Mouse (Mus musculus) stomach, embryonic 15.5 days (tissue): Measurements from ENCODE around the gene Nars2. TPM values are rescaled to one million over a fixed set of nuclear protein-coding genes. Genes with fewer than 3 reads are reported as not detected.
"Not testable (repeated sequence)": the region's sequence is repeated elsewhere in the genome, so short reads cannot be mapped to it uniquely, and the experiment has no call there.

Source experiments
- ATAC-seq: fragments of 200-750 bp; cut with Nextera tagmentation; 2 replicates; pipeline ENCODE4 v1.8.0; 2017; ENCODE audit warnings: low read depth, moderate number of reproducible peaks, moderate TSS enrichment; ENCODE audit not compliant: insufficient read depth, low FRiP score
- H3K27ac ChIP-seq: fragments of 300-500 bp; sonication (generic); 2 replicates; pipeline ENCODE4 v1.5.1; 2015; ENCODE audit warnings: mild to moderate bottlenecking, inconsistent platforms
- H3K27me3 ChIP-seq: fragments of 300-500 bp; sonication (generic); replicated peaks from 2 replicates; pipeline ENCODE4 v1.6.1; 2015; ENCODE audit warnings: inconsistent platforms
- H3K36me3 ChIP-seq: fragments of 300-500 bp; sonication (generic); 2 replicates; pipeline ENCODE4 v1.6.1; 2015; ENCODE audit warnings: inconsistent platforms
- H3K4me1 ChIP-seq: fragments of 300-500 bp; sonication (generic); 2 replicates; pipeline ENCODE4 v1.6.1; 2015; ENCODE audit warnings: inconsistent platforms
- H3K4me2 ChIP-seq: fragments of 300-500 bp; sonication (generic); 2 replicates; pipeline ENCODE4 v1.6.1; 2015; ENCODE audit warnings: mild to moderate bottlenecking, inconsistent platforms
- H3K4me3 ChIP-seq: fragments of 300-500 bp; sonication (generic); replicated peaks from 2 replicates; pipeline ENCODE4 v1.5.1; 2015; ENCODE audit warnings: inconsistent platforms
- H3K9ac ChIP-seq: fragments of 300-500 bp; sonication (generic); 2 replicates; pipeline ENCODE4 v1.6.1; 2015; ENCODE audit warnings: inconsistent platforms
- H3K9me3 ChIP-seq: fragments of 300-500 bp; sonication (generic); 2 replicates; pipeline ENCODE4 v1.6.1; 2016; ENCODE audit warnings: inconsistent platforms
- WGBS: fragments of 180-500 bp; shearing (Covaris S2); methylation state at CpG from one replicate; pipeline ENCODE4 v1.1.7; 2015; 5-methylcytosine and 5-hydroxymethylcytosine counted together
- polyA plus RNA-seq: library from polyadenylated mRNA; unstranded; fragments of >200 nt; fragmentation: Nextera tagmentation; extraction: Ambion mirVana; gene quantifications from 2 replicates; pipeline ENCODE4 v1.2.1, GENCODE M21; 2015

Nars2 gene
- polyA plus RNA-seq, 1 experiment from 2014 or later, result 23.1 TPM

DNA sequence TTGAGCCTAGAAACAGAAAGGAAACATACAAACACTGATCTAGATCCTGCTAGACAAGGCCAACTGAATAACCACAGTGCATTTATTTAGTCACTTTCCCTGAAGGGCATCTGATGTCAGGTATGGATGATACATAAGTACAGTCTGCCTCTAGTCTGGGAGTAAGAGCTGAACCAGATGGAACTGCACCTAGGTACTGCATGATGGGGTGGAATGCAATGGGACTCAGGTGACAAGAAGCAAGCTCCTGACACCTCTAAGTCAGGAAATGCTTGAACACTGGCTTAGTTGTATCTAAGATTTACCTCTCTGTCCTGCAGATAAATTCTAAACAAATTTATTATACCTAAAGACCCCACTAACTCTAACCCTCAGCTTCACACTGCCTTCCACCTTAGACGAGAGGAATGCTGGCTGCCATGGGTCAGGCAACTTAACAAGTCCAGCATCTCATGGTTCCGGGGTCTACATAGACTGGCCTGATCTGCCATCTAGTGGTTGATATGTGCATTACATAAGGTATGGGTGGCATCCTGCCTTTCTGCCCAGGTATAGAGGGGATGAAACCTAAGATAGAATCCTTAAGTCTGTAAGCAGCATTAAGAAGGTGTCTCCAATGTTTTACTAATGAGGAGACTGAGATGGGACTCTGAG is 35.7 kb upstream of the Nars2 start:
- no peaks in the 10 kb centered on the region for H3K4me1 ChIP-seq

GRCm38 (mm10) chr7:96920447-96921095 is 30.7 kb upstream of the Nars2 start:
- ATAC-seq, result no peak
- Histone ChIP-seq H3K4me3 (no peak overlapping the region), H3K9me3 (no peaks in the 10 kb centered on the region), H3K27ac (no peak overlapping the region), H3K9ac (no peak overlapping the region), H3K4me1 (no peaks in the 10 kb centered on the region), H3K27me3 (no peaks in the 10 kb centered on the region), H3K4me2 (no peak overlapping the region), H3K36me3 (no peaks in the 10 kb centered on the region)
- WGBS, result 75% methylated on average over 7 of the region's 7 CpGs

More for the DNA sequence above, 35.7 kb upstream of the Nars2 start:
- Histone ChIP-seq H3K4me3 (no peak overlapping the region), H3K9ac (no peak overlapping the region), H3K36me3 (no peaks in the 10 kb centered on the region), H3K4me2 (no peak overlapping the region), H3K9me3 (no peaks in the 10 kb centered on the region), H3K27ac (no peak overlapping the region), H3K27me3 (no peaks in the 10 kb centered on the region)
- no peak; the same call in 1 of the 2 replicates for ATAC-seq
- 8% methylated on average over 2 of the region's 2 CpGs for WGBS

DNA sequence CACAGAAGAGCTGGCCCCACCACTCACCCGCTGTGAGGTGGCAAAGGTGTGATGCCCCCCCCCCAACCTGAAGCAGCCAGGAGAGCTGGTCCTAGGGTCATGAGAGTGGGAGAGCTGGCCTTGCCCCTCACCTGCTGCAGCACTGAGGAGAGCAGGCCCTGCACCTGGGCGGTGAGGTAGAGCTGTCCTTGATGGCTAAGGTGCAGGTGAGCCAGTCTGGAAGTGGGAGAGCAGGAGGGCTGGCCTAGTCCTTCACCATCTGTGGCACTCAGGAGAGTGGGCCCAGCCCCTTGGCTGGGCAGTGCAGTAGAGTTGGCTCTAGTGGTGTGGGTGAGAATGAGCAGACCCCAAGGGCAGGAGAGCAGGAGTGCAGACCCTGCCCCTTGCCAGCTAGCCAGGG is 28.4 kb upstream of the Nars2 start:
- Histone ChIP-seq H3K27me3 (no peaks in the 10 kb centered on the region), H3K4me2 (no peak overlapping the region), H3K4me1 (no peaks in the 10 kb centered on the region), H3K27ac (no peak overlapping the region), H3K9me3 (no peaks in the 10 kb centered on the region), H3K4me3 (no peak overlapping the region), H3K9ac (no peak overlapping the region), H3K36me3 (no peaks in the 10 kb centered on the region)
- 84% methylated on average over 2 of the region's 2 CpGs for WGBS
- no peak for ATAC-seq

GRCm38 (mm10) chr7:96943715-96944377 is 7.5 kb upstream of the Nars2 start:
- H3K27ac ChIP-seq, result no peak overlapping the region
- WGBS, result 67% methylated on average over 5 of the region's 5 CpGs

DNA sequence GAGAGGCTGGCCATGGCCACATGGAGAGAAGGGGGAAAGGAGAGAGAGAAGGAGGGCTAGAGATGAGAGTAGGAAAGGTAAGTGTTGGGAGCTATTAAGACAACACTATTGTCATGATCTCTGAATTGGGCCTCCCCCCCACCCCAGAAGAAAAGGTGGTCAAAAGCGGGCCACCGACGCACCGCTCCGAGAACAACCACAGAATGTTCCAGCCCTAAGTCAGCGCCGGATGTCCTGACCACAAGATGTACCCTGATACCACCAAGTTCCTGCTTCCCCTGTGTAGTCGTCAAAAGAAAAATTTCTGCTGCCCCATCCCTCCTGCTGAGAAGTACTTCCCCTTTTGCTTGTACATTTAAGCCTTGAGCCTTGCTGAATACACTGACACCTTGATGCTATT is 4.8 kb upstream of the Nars2 start:
- not testable (repeated sequence) for H3K27me3 ChIP-seq, H3K4me2 ChIP-seq, H3K9me3 ChIP-seq, H3K36me3 ChIP-seq, H3K9ac ChIP-seq, H3K27ac ChIP-seq, ATAC-seq, H3K4me3 ChIP-seq, H3K4me1 ChIP-seq
- WGBS, result 85% methylated on average over 8 of the region's 8 CpGs

More at GRCm38 (mm10) chr7:96943715-96944377, 7.5 kb upstream of the Nars2 start:
- Histone ChIP-seq H3K9me3 (no peaks in the 10 kb centered on the region), H3K36me3 (no peaks in the 10 kb centered on the region), H3K4me3 (no peak overlapping the region), H3K4me2 (no peak overlapping the region), H3K27me3 (no peaks in the 10 kb centered on the region), H3K4me1 (no peaks in the 10 kb centered on the region), H3K9ac (no peak overlapping the region)
- ATAC-seq, result no peak

DNA sequence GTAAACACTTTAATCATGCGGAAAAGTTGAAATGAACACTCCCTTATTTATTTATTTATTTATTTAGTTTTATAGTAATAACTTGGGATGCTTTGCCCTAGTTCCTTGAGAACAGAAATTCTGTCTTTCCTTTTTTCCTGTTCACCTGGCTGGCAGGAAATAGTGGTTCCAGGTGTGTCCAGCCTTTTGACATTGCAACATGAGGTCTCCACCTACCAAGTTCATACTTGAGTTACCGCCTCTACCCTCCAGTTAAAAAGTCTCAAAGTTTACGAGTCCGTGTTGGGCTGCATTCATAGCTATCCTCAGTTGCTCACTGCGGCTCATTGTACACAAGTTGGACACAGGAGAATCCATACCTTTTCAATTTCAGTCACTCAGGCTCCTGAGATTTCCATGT is 789 bp downstream of the Nars2 start:
- no peaks in the 10 kb centered on the region for H3K36me3 ChIP-seq
- WGBS, result 27% methylated on average over 5 of the region's 5 CpGs
- peak overlapping the region; percentile 74 for H3K4me2 ChIP-seq
- H3K4me1 ChIP-seq, result peaks cover 5% of the 10 kb centered on the region; the same call in 1 of the 2 replicates
- peak overlapping the region; percentile 86 for H3K4me3 ChIP-seq
- no peak overlapping the region for H3K27ac ChIP-seq
- no peaks in the 10 kb centered on the region for H3K27me3 ChIP-seq
- no peak overlapping the region; the same call in 1 of the 2 replicates for H3K9ac ChIP-seq
- no peak for ATAC-seq
- H3K9me3 ChIP-seq, result no peaks in the 10 kb centered on the region

DNA sequence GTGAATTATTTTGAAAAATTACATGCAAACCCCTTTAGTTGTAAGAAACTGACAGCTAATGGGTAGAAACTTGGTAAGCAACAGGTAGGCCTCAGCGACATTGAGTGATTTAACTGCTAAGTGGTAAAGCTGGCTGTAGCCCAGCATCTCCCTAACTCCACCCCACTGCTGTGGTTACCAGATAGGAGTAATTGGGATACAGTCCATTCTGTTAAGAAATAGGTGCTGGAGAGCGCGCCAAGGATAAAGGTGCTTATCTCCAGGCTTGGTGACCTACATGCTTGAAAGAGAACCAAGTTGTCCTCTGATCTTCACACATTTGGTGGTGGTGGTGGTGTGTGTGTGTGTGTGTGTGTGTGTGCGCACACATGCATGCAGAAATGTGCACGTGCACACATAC is 7.9 kb downstream of the Nars2 start:
- no peak overlapping the region for H3K9ac ChIP-seq
- no peak overlapping the region for H3K4me3 ChIP-seq
- no peak overlapping the region for H3K4me2 ChIP-seq
- H3K36me3 ChIP-seq, result peaks cover 7% of the 10 kb centered on the region
- WGBS, result 93% methylated on average over 5 of the region's 5 CpGs
- no peaks in the 10 kb centered on the region for H3K27me3 ChIP-seq
- no peak overlapping the region for H3K27ac ChIP-seq
- peak; percentile 80; the same call in 1 of the 2 replicates for ATAC-seq
- H3K4me1 ChIP-seq, result no peaks in the 10 kb centered on the region
- H3K9me3 ChIP-seq, result no peaks in the 10 kb centered on the region

DNA sequence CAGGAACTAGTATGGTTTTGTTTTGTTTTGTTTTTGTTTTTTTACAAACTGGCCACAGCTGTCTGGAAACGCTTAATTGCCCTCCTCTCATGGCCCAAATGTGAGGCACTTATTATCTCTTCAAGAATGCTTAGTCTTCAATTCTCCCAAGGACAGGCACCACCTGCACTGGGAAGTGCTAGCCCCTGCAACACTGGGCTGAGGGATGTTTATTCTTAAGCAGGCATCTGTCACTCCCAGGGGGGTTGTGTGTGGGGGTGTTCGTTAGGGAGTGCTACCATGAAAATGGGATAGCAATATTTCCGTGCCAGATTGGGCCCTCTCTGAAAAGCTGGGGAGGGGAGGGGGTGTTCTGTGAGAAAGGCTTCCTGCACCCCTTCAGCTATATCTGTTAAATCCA is 15.9 kb downstream of the Nars2 start:
- Histone ChIP-seq H3K4me3 (no peak overlapping the region), H3K27ac (no peak overlapping the region), H3K36me3 (no peaks in the 10 kb centered on the region), H3K4me1 (peaks cover 4% of the 10 kb centered on the region; the same call in 1 of the 2 replicates), H3K4me2 (no peak overlapping the region), H3K9me3 (no peaks in the 10 kb centered on the region), H3K27me3 (no peaks in the 10 kb centered on the region), H3K9ac (no peak overlapping the region)
- ATAC-seq, result no peak
- 37% methylated on average over 3 of the region's 3 CpGs for WGBS

- ATAC-seq, result no peak
- no peak overlapping the region for H3K27ac ChIP-seq
- H3K27me3 ChIP-seq, result no peaks in the 10 kb centered on the region
- no peak overlapping the region for H3K4me3 ChIP-seq
- no peak overlapping the region for H3K9ac ChIP-seq
- 11% methylated on average over 1 of the region's 1 CpGs for WGBS
- no peaks in the 10 kb centered on the region for H3K36me3 ChIP-seq
- no peaks in the 10 kb centered on the region for H3K9me3 ChIP-seq
- H3K4me2 ChIP-seq, result no peak overlapping the region
- H3K4me1 ChIP-seq, result peaks cover 4% of the 10 kb centered on the region; the same call in 1 of the 2 replicates
Observed at GRCm38 (mm10) chr7:96970359-96970758, 19.1 kb downstream of the Nars2 start.

- no peak overlapping the region for H3K27ac ChIP-seq
- no peaks in the 10 kb centered on the region for H3K36me3 ChIP-seq
- no peak for ATAC-seq
- H3K4me2 ChIP-seq, result no peak overlapping the region
- no peak overlapping the region for H3K9ac ChIP-seq
- no peaks in the 10 kb centered on the region for H3K9me3 ChIP-seq
- no peak overlapping the region for H3K4me3 ChIP-seq
- H3K27me3 ChIP-seq, result no peaks in the 10 kb centered on the region
- peaks cover 4% of the 10 kb centered on the region; the same call in 1 of the 2 replicates for H3K4me1 ChIP-seq
- WGBS, result 58% methylated on average over 21 of the region's 21 CpGs
Observed at GRCm38 (mm10) chr7:96971027-96971996, 20.0 kb downstream of the Nars2 start.

DNA sequence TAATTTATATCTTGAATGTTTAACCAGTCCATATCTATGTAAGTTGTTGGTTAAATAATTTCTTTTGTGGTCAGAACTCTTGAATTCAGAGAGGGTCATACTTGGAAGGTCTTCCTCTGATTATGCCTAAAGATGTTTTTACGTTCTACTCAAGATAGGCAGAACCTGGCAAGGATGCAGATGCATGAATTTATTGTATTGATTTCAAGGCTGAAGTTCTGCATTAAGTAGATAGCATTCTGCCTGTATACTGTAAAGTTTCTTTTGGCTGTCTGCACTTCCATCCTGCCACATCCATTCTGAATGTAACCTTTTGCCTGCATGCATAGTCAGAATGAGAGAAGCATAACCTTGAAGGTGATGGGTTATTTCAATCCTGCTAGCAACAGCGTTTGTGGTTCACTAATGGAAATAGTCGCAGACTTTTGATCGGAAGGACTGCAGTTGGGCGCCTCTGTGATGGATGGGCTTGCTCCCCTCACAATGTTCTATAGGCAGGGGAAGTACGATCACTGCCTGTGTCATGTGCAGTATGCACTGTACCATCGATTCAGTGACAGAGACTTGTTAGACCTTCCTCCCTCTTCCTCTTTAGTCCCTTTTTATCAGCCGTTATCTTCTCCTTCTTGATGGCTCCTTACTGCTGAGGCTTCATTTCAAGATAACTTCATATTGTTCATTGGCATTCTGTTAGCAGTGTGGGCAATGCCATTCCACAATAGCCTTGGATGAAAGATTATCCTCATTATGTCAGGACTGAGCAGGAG is 21.0 kb downstream of the Nars2 start:
- Histone ChIP-seq H3K36me3 (no peaks in the 10 kb centered on the region), H3K9me3 (no peaks in the 10 kb centered on the region), H3K9ac (no peak overlapping the region), H3K4me2 (no peak overlapping the region), H3K4me1 (peaks cover 4% of the 10 kb centered on the region; the same call in 1 of the 2 replicates), H3K27ac (no peak overlapping the region), H3K4me3 (no peak overlapping the region), H3K27me3 (no peaks in the 10 kb centered on the region)
- ATAC-seq, result no peak
- WGBS, result 65% methylated on average over 8 of the region's 8 CpGs
